Mouse (Mus musculus) CH12.LX (cell line): ENCODE data around the gene Alyref. TPM values are rescaled to one million over a fixed set of nuclear protein-coding genes. Genes with fewer than 3 reads are reported as not detected.
"Not testable (repeated sequence)": the region's sequence is repeated elsewhere in the genome, so short reads cannot be mapped to it uniquely, and the experiment has no call there.

ENCODE experiments used
- DNase-seq: peaks from one replicate; pipeline ENCODE4 v3.0.0-alpha.2; 2013; ENCODE audit errors: extremely low read depth
- H3K27ac ChIP-seq: 2 replicates; pipeline ENCODE4 v1.5.1; 2012; ENCODE audit warnings: low read depth, mild to moderate bottlenecking, control low read depth, moderate library complexity; ENCODE audit not compliant: insufficient read depth
- H3K27me3 ChIP-seq: replicated peaks from 2 replicates; pipeline ENCODE3; 2012; ENCODE audit warnings: inconsistent platforms
- H3K36me3 ChIP-seq, 2 experiments: replicated peaks in 1 of 2; 2 replicates each; pipeline versions ENCODE3 to v1.6.1; 2012; ENCODE audit warnings: inconsistent platforms in 1 of 2, low read length in 1 of 2, mild to moderate bottlenecking in 1 of 2, mixed read lengths in 1 of 2, moderate library complexity in 1 of 2; ENCODE audit not compliant: control insufficient read depth in 1 of 2, insufficient read depth in 1 of 2
- H3K4me1 ChIP-seq, 2 experiments: 2 replicates each; pipeline ENCODE4 v1.6.1; 2012; ENCODE audit warnings: inconsistent platforms in 1 of 2, moderate library complexity in 1 of 2; ENCODE audit not compliant: insufficient read depth in 2 of 2, control insufficient read depth in 1 of 2
- H3K4me2 ChIP-seq: 2 replicates; pipeline ENCODE4 v1.6.1; 2012; ENCODE audit warnings: low read depth, mild to moderate bottlenecking, control low read depth; ENCODE audit not compliant: poor library complexity, insufficient read depth, severe bottlenecking
- H3K4me3 ChIP-seq, 3 experiments: fragments of 150-350 bp in 1 of 3; sonication (generic) in 1 of 3; replicated peaks in 1 of 3; 2 replicates each; pipeline versions ENCODE3 to v1.5.1; 2011 to 2012; ENCODE audit warnings: low read depth in 2 of 3, low read length in 2 of 3, mild to moderate bottlenecking in 2 of 3, moderate library complexity in 2 of 3, control low read depth in 1 of 3, improper control_type of control experiment in 1 of 3, inconsistent platforms in 1 of 3, mixed read lengths in 1 of 3; ENCODE audit not compliant: poor library complexity in 1 of 3
- H3K79me2 ChIP-seq: replicated peaks from 2 replicates; pipeline ENCODE4 v1.6.1; 2012; ENCODE audit warnings: mild to moderate bottlenecking, moderate library complexity; ENCODE audit not compliant: control insufficient read depth, poor library complexity, insufficient read depth, severe bottlenecking; ENCODE audit errors: extremely low read depth
- H3K9ac ChIP-seq: 2 replicates; pipeline ENCODE4 v1.6.1; 2012; ENCODE audit warnings: low read depth, mild to moderate bottlenecking, control low read depth, moderate library complexity; ENCODE audit not compliant: insufficient read depth
- H3K9me3 ChIP-seq: replicated peaks from 2 replicates; pipeline ENCODE3; 2012; ENCODE audit warnings: low read length, inconsistent platforms, mixed read lengths
- BHLHE40 ChIP-seq: IDR thresholded peaks from 2 replicates; pipeline ENCODE4 v1.6.1; 2011; ENCODE audit warnings: mild to moderate bottlenecking, low read depth, low read length, improper control_type of control experiment
- CHD2 ChIP-seq: IDR thresholded peaks from 2 replicates; pipeline ENCODE4 v1.6.1; 2011; ENCODE audit warnings: low read length, improper control_type of control experiment
- CTCF ChIP-seq, 2 experiments: IDR thresholded peaks in 1 of 2; conservative IDR thresholded peaks in 1 of 2; 2 replicates each; pipeline ENCODE4 v1.5.1; 2011 to 2012; ENCODE audit warnings: low read depth in 2 of 2, low read length in 2 of 2, improper control_type of control experiment in 1 of 2, inconsistent platforms in 1 of 2, mild to moderate bottlenecking in 1 of 2, moderate library complexity in 1 of 2
- E2F4 ChIP-seq: IDR thresholded peaks from 2 replicates; pipeline ENCODE4 v1.6.1; 2011; ENCODE audit warnings: low read depth, low read length, improper control_type of control experiment; ENCODE audit not compliant: insufficient replicate concordance
- ELF1 ChIP-seq: IDR thresholded peaks from 2 replicates; pipeline ENCODE4 v1.6.1; 2014; ENCODE audit warnings: low read depth, mild to moderate bottlenecking, inconsistent platforms, low read length, improper control_type of control experiment
- EP300 ChIP-seq: IDR thresholded peaks from 2 replicates; pipeline ENCODE4 v1.6.1; 2011; ENCODE audit warnings: low read length, improper control_type of control experiment
- ETS1 ChIP-seq: conservative IDR thresholded peaks from 2 replicates; pipeline ENCODE4 v1.6.1; 2012; ENCODE audit warnings: low read depth, mild to moderate bottlenecking, inconsistent platforms, low read length, improper control_type of control experiment, moderate library complexity
- GABPA ChIP-seq: IDR thresholded peaks from 2 replicates; pipeline ENCODE4 v1.6.1; 2012; ENCODE audit warnings: low read depth, low read length, improper control_type of control experiment, inconsistent platforms; ENCODE audit not compliant: insufficient replicate concordance
- HCFC1 ChIP-seq: IDR thresholded peaks from 2 replicates; pipeline ENCODE4 v1.6.1; 2012; ENCODE audit warnings: low read depth, mild to moderate bottlenecking, inconsistent platforms, low read length, improper control_type of control experiment
- IRF4 ChIP-seq: IDR thresholded peaks from 2 replicates; pipeline ENCODE4 v1.6.1; 2014; ENCODE audit warnings: low read depth, mild to moderate bottlenecking, inconsistent platforms, low read length, improper control_type of control experiment
- JUN ChIP-seq: IDR thresholded peaks from 2 replicates; pipeline ENCODE4 v1.6.1; 2011; ENCODE audit warnings: low read depth, mild to moderate bottlenecking, low read length, improper control_type of control experiment, moderate library complexity; ENCODE audit not compliant: insufficient read depth
- JUND ChIP-seq: conservative IDR thresholded peaks from 2 replicates; pipeline ENCODE4 v1.6.1; 2011; ENCODE audit warnings: low read depth, low read length, improper control_type of control experiment
- KAT2A ChIP-seq: IDR thresholded peaks from 2 replicates; pipeline ENCODE4 v1.6.1; 2012; ENCODE audit warnings: low read length, improper control_type of control experiment, inconsistent platforms; ENCODE audit not compliant: insufficient replicate concordance
- MAFK ChIP-seq: IDR thresholded peaks from 2 replicates; pipeline ENCODE4 v1.6.1; 2011; ENCODE audit warnings: low read length, improper control_type of control experiment; ENCODE audit not compliant: insufficient replicate concordance
- MAZ ChIP-seq: IDR thresholded peaks from 2 replicates; pipeline ENCODE4 v1.6.1; 2012; ENCODE audit warnings: low read depth, mild to moderate bottlenecking, inconsistent platforms, low read length, improper control_type of control experiment, moderate library complexity
- MEF2A ChIP-seq: IDR thresholded peaks from 2 replicates; pipeline ENCODE4 v1.6.1; 2014; ENCODE audit warnings: low read depth, mild to moderate bottlenecking, inconsistent platforms, low read length, improper control_type of control experiment, borderline replicate concordance
- MXI1 ChIP-seq: IDR thresholded peaks from 2 replicates; pipeline ENCODE4 v1.6.1; 2011; ENCODE audit warnings: mild to moderate bottlenecking, low read depth, low read length, improper control_type of control experiment
- MYC ChIP-seq: IDR thresholded peaks from 2 replicates; pipeline ENCODE4 v1.6.1; 2011; ENCODE audit warnings: low read depth, mild to moderate bottlenecking, improper control_type of control experiment, low read length
- NELFE ChIP-seq: IDR thresholded peaks from 2 replicates; pipeline ENCODE4 v1.6.1; 2011; ENCODE audit warnings: low read depth, low read length, improper control_type of control experiment
- NRF1 ChIP-seq: IDR thresholded peaks from 2 replicates; pipeline ENCODE4 v1.6.1; 2014; ENCODE audit warnings: low read depth, mild to moderate bottlenecking, inconsistent platforms, low read length, improper control_type of control experiment, moderate library complexity
- PAX5 ChIP-seq: IDR thresholded peaks from 2 replicates; pipeline ENCODE4 v1.6.1; 2012; ENCODE audit warnings: low read length, inconsistent platforms, mixed read lengths
- POLR2A ChIP-seq: IDR thresholded peaks from 2 replicates; pipeline ENCODE4 v1.6.1; 2011; ENCODE audit warnings: low read depth, mild to moderate bottlenecking, improper control_type of control experiment, low read length
- POLR2AphosphoS2 ChIP-seq: IDR thresholded peaks from 2 replicates; pipeline ENCODE4 v1.6.1; 2011; ENCODE audit warnings: low read depth, low read length, improper control_type of control experiment
- RAD21 ChIP-seq: IDR thresholded peaks from 2 replicates; pipeline ENCODE4 v1.6.1; 2011; ENCODE audit warnings: low read depth, mild to moderate bottlenecking, low read length, improper control_type of control experiment, moderate library complexity
- RCOR1 ChIP-seq: conservative IDR thresholded peaks from 2 replicates; pipeline ENCODE4 v1.6.1; 2012; ENCODE audit warnings: low read depth, mild to moderate bottlenecking, inconsistent platforms, low read length, improper control_type of control experiment
- SIN3A ChIP-seq: IDR thresholded peaks from 2 replicates; pipeline ENCODE4 v1.6.1; 2012; ENCODE audit warnings: low read length, improper control_type of control experiment, inconsistent platforms
- SMC3 ChIP-seq: IDR thresholded peaks from 2 replicates; pipeline ENCODE4 v1.6.1; 2011; ENCODE audit warnings: low read depth, low read length, improper control_type of control experiment
- UBTF ChIP-seq: IDR thresholded peaks from 2 replicates; pipeline ENCODE4 v1.6.1; 2012; ENCODE audit warnings: low read depth, mild to moderate bottlenecking, inconsistent platforms, low read length, improper control_type of control experiment, moderate library complexity
- USF2 ChIP-seq: conservative IDR thresholded peaks from 2 replicates; pipeline ENCODE4 v1.6.1; 2011; ENCODE audit warnings: low read depth, low read length, improper control_type of control experiment
- ZC3H11A ChIP-seq: IDR thresholded peaks from 2 replicates; pipeline ENCODE4 v1.6.1; 2012; ENCODE audit warnings: low read depth, mild to moderate bottlenecking, inconsistent platforms, low read length, improper control_type of control experiment
- ZKSCAN1 ChIP-seq: IDR thresholded peaks from 2 replicates; pipeline ENCODE4 v1.6.1; 2012; ENCODE audit warnings: low read depth, inconsistent platforms, low read length, improper control_type of control experiment, borderline replicate concordance
- ZMIZ1 ChIP-seq: IDR thresholded peaks from 2 replicates; pipeline ENCODE4 v1.6.1; 2012; ENCODE audit warnings: low read depth, mild to moderate bottlenecking, inconsistent platforms, low read length, improper control_type of control experiment
- dilution Hi-C: fragments of 300-500 bp; cut with MboI; formaldehyde crosslinking; loops from 2 replicates; pipeline ENCODE4 v1.14.3; 2020; ENCODE audit warnings: low sequenced_read_pairs; ENCODE audit not compliant: extremely low pct_unique_long_range_greater_than_20kb, extremely low pct_ligation_motif_present
- in situ Hi-C: fragments of 300-500 bp; cut with MboI; formaldehyde crosslinking; loops from 3 replicates; pipeline ENCODE4 v1.14.3; 2019; ENCODE audit warnings: low sequenced_read_pairs, low pct_ligation_motif_present, low pct_unique_long_range_greater_than_20kb, mixed read lengths
- polyA plus RNA-seq: library from polyadenylated mRNA; unstranded; fragments of >175 nt; gene quantifications from 2 replicates; pipeline ENCODE4 v1.2.1, GENCODE M21; 2012; ENCODE audit warnings: low read depth; ENCODE audit not compliant: insufficient read length
- total RNA-seq, 2 experiments: library from RNA; depleted of rRNA; stranded (reverse); fragments of 300-350 nt in 1 of 2; fragments of >200 nt in 1 of 2; gene quantifications; 2 replicates each; pipeline ENCODE4 v1.2.3; 2012 to 2014

Alyref gene
- total and polyA plus RNA-seq, 3 experiments: 358 to 582 (median 451) TPM

DNA sequence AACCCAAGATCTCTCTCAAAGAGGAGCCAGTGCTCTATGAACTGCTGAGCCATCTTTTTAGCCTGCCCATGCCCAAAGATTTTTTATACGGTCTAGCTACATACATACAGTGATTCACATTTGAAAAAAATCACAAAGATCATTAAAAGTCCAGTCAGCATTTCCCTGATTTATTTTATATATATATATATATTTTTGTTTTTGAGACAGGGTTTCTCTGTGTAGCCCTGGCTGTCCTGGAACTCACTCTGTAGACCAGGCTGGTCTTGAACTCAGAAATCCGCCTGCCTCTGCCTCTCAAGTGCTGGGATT, 15.2 kb downstream of the Alyref start:
- H3K9ac ChIP-seq, H3K27ac ChIP-seq, in situ Hi-C loops, H3K4me3 ChIP-seq, H3K4me2 ChIP-seq, H3K27me3 ChIP-seq, DNase-seq, dilution Hi-C loops, H3K9me3 ChIP-seq: not testable (repeated sequence)
- H3K79me2 ChIP-seq: peaks cover 27% of the 10 kb centered on the region
- TF ChIP-seq MAFK: peak; percentile 78; the same call in 1 of the 2 replicates
- peaks cover 49 to 64% of the 10 kb centered on the region in 2 experiments for H3K36me3 ChIP-seq
- H3K4me1 ChIP-seq: peaks cover 11 to 35% of the 10 kb centered on the region in 2 experiments

DNA sequence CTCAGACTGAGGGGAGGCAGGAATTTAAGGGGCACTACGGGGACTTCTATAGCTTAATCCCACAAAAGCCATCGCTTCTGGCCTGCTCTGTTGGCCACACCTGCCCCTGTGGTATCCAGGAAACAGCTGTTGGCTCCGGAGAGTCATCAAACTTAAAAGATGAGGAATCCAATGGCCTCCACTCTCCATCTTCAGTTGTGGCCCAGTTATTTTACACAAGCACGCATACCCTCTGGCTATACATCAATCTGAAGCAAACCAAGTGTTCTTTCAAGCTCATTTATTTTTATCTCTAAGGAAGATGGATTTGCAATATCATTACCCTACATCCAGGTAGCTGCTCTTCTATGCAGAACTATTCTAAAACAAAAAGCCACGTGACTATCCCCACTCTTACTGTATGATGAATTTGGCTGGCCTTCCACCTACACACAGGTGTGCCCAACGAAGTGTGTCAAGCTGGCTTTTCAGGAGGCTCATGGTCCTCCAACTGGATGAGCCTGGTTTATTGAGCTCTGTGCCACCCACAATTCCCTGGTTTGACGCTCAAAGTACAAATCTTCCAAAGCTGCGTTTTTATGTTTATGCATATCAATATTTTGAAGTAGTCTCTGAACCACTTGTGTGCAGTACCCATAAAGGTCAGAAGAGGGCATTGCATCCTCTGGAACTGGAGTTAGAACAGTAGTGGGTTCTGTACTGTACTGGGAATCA, 15.7 kb downstream of the Alyref start:
- dilution Hi-C loops: no loop called here
- peak; percentile 75 for DNase-seq
- no peak for TF ChIP-seq HCFC1
- TF ChIP-seq MXI1: no peak
- TF ChIP-seq E2F4: no peak
- TF ChIP-seq JUN: no peak
- peak; percentile 44 for TF ChIP-seq RAD21
- no peak for TF ChIP-seq UBTF
- no peak for TF ChIP-seq RCOR1
- TF ChIP-seq POLR2A: 0 out of 2 replicates have a peak, but pooled peaks have one; percentile 5
- no peak for TF ChIP-seq IRF4
- TF ChIP-seq CTCF (conservative IDR thresholded peaks at IDR 0.05 in 1 of 2, IDR thresholded peaks at IDR 0.05 in 1 of 2; ENCODE audit: low read depth in 2 of 2, low read length in 2 of 2): peak; percentile 65 to 81
- TF ChIP-seq JUND: no peak
- TF ChIP-seq ZC3H11A: no peak
- TF ChIP-seq EP300: 0 out of 2 replicates have a peak, but pooled peaks have one; percentile 2
- no peak for TF ChIP-seq CHD2
- no peak for TF ChIP-seq ETS1
- TF ChIP-seq GABPA: no peak
- no peak for TF ChIP-seq MAZ
- TF ChIP-seq SMC3: peak; percentile 6; the same call in 1 of the 2 replicates
- no peak for TF ChIP-seq ELF1
- no peak for TF ChIP-seq PAX5
- no peak for TF ChIP-seq KAT2A
- peak; percentile 58; the same call in 1 of the 2 replicates for TF ChIP-seq MYC
- no peak for TF ChIP-seq ZMIZ1
- no peak for TF ChIP-seq NELFE
- peak; percentile 82 for TF ChIP-seq USF2
- TF ChIP-seq SIN3A: no peak; the same call in 1 of the 2 replicates
- TF ChIP-seq BHLHE40: peak; percentile 67
- TF ChIP-seq MEF2A: no peak
- TF ChIP-seq MAFK: no peak
- TF ChIP-seq ZKSCAN1: no peak
- 0 out of 2 replicates have a peak, but pooled peaks have one; percentile 27 for TF ChIP-seq POLR2AphosphoS2
- TF ChIP-seq NRF1: no peak

More for the DNA sequence above, 15.7 kb downstream of the Alyref start:
- peak overlapping the region; percentile 93 for H3K9ac ChIP-seq
- peak overlapping the region; percentile 74 for H3K4me2 ChIP-seq
- H3K36me3 ChIP-seq: peaks cover 50 to 64% of the 10 kb centered on the region in 2 experiments
- peaks cover 4% of the 10 kb centered on the region for H3K9me3 ChIP-seq
- peaks cover 27% of the 10 kb centered on the region for H3K79me2 ChIP-seq
- peak overlapping the region; percentile 89 for H3K27ac ChIP-seq
- peaks cover 11 to 40% of the 10 kb centered on the region in 2 experiments for H3K4me1 ChIP-seq
- H3K4me3 ChIP-seq: peak overlapping the region; percentile 61 to 85 (median 77)
- in situ Hi-C loops: no loop called here
- H3K27me3 ChIP-seq: no peaks in the 10 kb centered on the region
